Mouse (Mus musculus): ENCODE results near the gene Ubl7.
A peak's percentile ranks its signal among the peaks of the same experiment; 100 is the strongest.
"Not testable (repeated sequence)": the region's sequence is repeated elsewhere in the genome, so short reads cannot be mapped to it uniquely, and the experiment has no call there.

Gene Ubl7

GRCm38 (mm10) chr9:57910254-57911160 is at the start of gene Ubl7:
Ubl7 (plus strand) TSS chr9:57910979.
- DNase-seq (ENCODE audit: low read depth), result peak; percentile 89

- peak; percentile 31 for DNase-seq (ENCODE audit: low read depth)
Measured at GRCm38 (mm10) chr9:57861951-57862471, 48.8 kb upstream of the Ubl7 start.

- DNase-seq (ENCODE audit: low read depth), result no peak
Measured at GRCm38 (mm10) chr9:57864336-57864735, 46.4 kb upstream of the Ubl7 start.

GRCm38 (mm10) chr9:57866530-57866929 is 44.2 kb upstream of the Ubl7 start:
- DNase-seq (ENCODE audit: low read depth), result no peak

- DNase-seq (ENCODE audit: low read depth), result no peak
Measured at GRCm38 (mm10) chr9:57867236-57867635, 43.5 kb upstream of the Ubl7 start.

- no peak for DNase-seq (ENCODE audit: low read depth)
Measured at GRCm38 (mm10) chr9:57867880-57868279, 42.9 kb upstream of the Ubl7 start.

GRCm38 (mm10) chr9:57868767-57869166 is 42.0 kb upstream of the Ubl7 start:
- no peak for DNase-seq (ENCODE audit: low read depth)

GRCm38 (mm10) chr9:57870273-57870816 is 40.4 kb upstream of the Ubl7 start:
- DNase-seq (ENCODE audit: low read depth), result no peak

- DNase-seq (ENCODE audit: low read depth), result no peak
Measured at GRCm38 (mm10) chr9:57874134-57874533, 36.6 kb upstream of the Ubl7 start.

- DNase-seq (ENCODE audit: low read depth), result no peak
Measured at GRCm38 (mm10) chr9:57874994-57875393, 35.8 kb upstream of the Ubl7 start.

GRCm38 (mm10) chr9:57879213-57879612 is 31.6 kb upstream of the Ubl7 start:
- DNase-seq (ENCODE audit: low read depth), result no peak

GRCm38 (mm10) chr9:57880278-57880677 is 30.5 kb upstream of the Ubl7 start:
- DNase-seq (ENCODE audit: low read depth), result no peak

- DNase-seq (ENCODE audit: low read depth), result not testable (repeated sequence)
Measured at GRCm38 (mm10) chr9:57881781-57882180, 29.0 kb upstream of the Ubl7 start.

GRCm38 (mm10) chr9:57883413-57883812 is 27.4 kb upstream of the Ubl7 start:
- no peak for DNase-seq (ENCODE audit: low read depth)

GRCm38 (mm10) chr9:57888119-57888518 is 22.7 kb upstream of the Ubl7 start:
- no peak for DNase-seq (ENCODE audit: low read depth)

- DNase-seq (ENCODE audit: low read depth), result no peak
Measured at GRCm38 (mm10) chr9:57900478-57900877, 10.3 kb upstream of the Ubl7 start.

- no peak for DNase-seq (ENCODE audit: low read depth)
Measured at GRCm38 (mm10) chr9:57901197-57901596, 9.6 kb upstream of the Ubl7 start.

GRCm38 (mm10) chr9:57901601-57902000 is 9.2 kb upstream of the Ubl7 start:
- DNase-seq (ENCODE audit: low read depth), result no peak

GRCm38 (mm10) chr9:57902132-57902531 is 8.6 kb upstream of the Ubl7 start:
- DNase-seq (ENCODE audit: low read depth), result no peak

GRCm38 (mm10) chr9:57903589-57904249 is 7.1 kb upstream of the Ubl7 start:
- no peak for DNase-seq (ENCODE audit: low read depth)

GRCm38 (mm10) chr9:57904250-57904644 is 6.5 kb upstream of the Ubl7 start:
- DNase-seq (ENCODE audit: low read depth), result no peak

- DNase-seq (ENCODE audit: low read depth), result no peak
Measured at GRCm38 (mm10) chr9:57907206-57907605, 3.6 kb upstream of the Ubl7 start.

- DNase-seq (ENCODE audit: low read depth), result no peak
Measured at GRCm38 (mm10) chr9:57912571-57912970, 1.8 kb downstream of the Ubl7 start.

Data from fibroblast of lung, adult 2 months (primary cell).